Mouse (Mus musculus): Measurements from ENCODE around the gene Prkar2a.
A peak's percentile ranks its signal among the peaks of the same experiment; 100 is the strongest.

Prkar2a gene

DNA sequence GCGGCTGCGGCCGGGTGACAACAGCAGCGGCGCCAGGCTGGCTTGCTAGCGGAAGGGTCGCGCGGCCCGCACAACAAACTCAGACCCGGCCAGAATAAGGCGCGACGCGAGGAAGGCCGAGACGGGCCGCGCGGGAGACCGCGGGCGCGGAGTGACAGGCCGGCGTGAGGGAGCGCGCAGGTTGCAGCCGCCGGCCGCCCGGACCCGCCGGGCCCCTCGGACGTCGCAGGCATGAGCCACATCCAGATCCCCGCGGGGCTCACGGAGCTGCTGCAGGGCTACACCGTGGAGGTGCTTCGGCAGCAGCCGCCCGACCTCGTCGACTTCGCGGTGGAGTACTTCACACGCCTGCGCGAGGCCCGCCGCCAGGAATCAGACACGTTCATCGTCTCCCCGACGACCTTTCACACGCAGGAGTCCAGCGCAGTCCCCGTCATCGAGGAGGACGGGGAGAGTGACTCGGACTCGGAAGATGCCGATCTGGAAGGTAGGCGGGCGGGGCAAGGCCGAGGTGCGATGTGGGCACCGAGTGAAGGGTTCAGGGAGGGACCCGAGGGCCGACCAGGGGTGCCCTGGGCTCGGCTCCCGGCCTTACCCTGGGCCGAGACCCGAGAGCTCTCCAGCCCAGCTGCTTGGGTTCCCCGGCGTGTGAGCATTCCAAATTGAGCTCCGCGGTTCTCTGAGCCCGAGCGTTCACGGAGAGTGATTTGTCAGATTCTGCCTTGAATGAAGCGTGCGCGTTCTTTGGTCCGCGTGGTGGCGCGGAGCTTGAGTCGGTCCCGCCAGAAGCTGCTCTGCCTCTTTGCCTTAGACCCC lies 3.3 kb downstream of the Prkar2a start:
- DNase-seq, result peak; percentile 64

DNA sequence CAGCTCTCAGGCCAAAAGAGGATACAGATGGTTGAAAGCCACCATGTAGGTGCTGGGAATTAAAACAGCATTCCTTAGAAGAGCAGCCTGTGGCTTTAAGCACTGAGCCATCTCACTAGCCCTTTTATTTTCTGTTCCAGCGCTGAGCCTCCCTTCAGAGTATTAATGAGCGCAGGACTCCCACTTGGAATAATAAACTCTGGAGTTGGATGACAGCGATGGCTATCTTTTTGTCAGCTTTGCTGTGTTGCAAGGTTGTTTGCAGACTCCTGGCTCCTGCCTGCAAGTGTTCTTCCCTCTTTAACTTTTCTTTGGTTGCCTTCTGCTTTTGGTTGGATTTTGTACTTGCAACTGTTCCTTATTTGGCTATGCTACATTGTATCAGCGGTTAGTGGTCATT lies 4.8 kb downstream of the Prkar2a start:
- DNase-seq, result no peak

DNA sequence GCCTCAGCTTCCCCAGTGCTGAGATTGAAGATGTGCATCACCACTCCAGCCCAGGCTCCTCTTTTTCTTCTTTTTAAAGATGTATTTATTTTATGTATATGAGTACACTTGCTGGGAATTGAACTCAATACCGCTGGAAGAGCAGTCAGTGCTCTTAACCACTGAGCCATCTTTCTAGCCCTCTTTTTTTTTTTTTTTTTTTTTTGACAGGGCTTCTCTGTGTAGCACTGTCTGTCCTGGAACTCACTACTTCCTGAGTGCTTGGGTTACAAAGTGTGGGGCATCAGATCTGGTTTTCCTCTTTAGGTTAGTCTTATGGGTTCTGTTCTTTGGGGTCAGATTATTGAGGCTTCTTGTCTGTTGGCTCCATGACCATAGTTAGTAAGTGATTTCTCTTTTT lies 5.4 kb downstream of the Prkar2a start:
- no peak for DNase-seq

DNA sequence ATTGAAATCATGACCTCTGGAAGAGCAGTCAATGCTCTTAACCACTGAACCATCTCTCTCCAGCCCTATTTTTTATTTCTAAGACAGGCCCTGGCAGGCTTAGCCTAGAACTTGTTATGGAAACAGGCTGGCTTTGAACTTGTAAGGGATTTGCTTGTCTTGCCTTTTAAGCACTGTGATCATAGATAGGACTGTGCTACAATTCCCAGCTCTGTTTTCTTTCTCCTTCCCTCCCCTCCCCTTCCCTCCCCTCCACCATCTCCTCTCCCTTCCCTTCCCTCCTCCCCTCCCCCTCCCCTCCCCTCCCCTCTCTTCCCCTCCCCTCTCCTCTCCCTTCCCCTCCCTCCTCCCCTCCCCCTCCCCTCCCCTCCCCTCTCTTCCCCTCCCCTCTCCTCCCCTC lies 13.4 kb downstream of the Prkar2a start:
- no peak for DNase-seq

DNA sequence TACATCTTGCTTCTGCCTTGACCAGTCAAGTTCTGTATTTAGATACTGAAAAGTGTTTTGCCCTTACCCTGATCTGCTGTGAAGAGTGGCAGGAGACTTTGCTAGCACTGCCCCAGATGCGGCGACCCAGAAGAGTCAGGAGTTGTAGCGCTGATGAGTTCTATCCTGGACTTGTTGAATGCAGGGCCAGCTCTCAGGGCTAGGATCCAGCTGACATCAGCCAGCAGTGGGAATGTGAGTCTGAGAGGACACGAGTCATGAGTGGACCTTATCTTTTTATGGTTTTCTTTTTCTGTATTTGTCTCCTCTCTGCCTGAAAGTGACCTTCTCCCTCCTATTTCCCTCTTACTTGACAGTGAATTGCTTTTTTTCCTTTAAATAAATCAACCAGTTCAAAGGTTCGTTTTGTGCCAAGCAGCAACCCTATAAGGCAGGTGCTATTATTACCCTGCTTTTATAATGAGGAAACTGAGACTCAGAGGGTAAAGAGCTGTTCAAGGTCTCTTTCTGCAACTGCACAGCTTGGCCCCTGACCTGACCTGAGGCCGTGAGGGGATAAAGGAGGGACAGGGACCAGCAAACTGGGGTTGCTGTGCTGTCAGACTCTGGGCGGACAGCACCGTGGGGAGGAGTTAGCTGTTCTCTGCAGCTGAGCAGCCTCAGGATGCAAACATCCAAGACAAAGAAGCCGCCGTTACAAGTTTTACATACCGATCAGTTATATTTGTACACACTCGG lies 14.4 kb downstream of the Prkar2a start:
- DNase-seq, result no peak

DNA sequence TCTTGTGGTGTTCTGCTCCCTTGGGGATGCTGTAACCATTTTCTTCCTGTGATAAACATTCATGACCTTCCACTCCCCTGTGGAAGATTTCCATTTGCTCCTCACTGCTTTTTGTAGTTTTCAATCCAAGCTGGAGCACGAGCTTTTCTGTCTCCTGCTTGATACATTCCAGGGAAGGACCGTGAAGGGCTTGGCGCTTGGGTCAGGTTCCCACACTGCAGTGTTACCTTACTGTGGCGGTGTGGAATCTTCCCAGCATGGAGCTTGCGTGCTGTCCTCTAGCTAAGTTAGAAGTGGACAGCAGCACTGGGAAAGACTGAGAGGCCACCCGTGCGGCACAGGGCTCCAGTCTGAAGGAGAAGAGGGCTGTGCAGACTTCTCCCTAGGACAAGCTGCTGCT lies 15.5 kb downstream of the Prkar2a start:
- DNase-seq, result no peak

DNA sequence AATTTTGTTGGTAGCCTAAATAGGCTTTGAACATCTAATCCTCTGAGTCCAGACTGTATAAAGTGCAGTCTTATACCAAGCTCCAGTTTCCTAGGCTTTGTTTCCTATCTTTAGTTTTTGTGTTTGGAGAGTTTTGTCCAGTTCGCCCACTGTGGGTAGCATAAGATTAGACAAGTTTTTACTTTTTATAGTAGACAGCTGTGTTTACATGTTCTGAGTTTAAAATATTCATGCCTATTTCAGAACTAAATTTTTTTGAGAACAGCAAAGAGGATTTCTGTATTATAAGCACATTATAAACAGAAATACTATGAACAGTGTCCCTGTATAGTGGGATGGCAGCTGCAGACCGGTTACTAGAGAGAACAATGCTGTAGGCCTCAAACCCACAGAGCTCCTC lies 18.1 kb downstream of the Prkar2a start:
- DNase-seq, result no peak

DNA sequence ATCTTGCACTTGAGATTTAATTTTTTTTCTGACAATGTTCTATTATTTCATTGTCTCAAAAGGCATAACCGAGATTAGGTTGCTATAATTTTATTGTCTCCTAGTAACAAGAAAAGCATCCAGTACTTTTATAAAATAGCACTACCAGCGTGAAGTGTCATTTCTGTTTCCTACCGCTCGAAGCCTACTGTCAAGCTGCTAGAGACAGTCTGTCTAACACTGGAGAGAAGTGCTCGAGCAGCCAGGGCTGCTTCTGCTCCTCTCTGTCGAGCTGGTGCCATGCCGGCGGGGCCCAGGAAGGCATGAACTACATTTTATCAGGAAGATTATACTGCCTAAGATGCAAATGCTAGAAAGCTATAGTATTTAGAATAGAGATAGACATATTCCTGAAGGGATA lies 19.7 kb downstream of the Prkar2a start:
- DNase-seq, result no peak

DNA sequence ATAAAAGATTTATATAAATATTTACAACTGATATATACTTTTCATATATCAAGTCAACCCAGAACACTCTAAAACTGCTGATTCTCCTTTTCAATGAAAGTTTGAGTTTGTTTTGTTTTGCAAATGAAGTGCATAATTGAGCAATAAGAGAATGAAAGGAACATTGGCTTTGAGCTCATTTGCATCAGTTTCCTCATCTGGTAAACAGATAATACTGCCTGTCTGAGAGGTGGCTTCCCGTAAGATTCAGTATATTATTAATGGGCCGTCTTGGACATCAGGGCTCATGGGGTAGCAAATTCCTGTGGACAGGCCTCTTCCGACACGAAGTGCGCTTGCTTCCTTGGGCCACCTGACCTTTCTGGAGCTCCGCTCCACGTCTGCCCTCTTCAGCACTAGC lies 21.7 kb downstream of the Prkar2a start:
- DNase-seq, result no peak

DNA sequence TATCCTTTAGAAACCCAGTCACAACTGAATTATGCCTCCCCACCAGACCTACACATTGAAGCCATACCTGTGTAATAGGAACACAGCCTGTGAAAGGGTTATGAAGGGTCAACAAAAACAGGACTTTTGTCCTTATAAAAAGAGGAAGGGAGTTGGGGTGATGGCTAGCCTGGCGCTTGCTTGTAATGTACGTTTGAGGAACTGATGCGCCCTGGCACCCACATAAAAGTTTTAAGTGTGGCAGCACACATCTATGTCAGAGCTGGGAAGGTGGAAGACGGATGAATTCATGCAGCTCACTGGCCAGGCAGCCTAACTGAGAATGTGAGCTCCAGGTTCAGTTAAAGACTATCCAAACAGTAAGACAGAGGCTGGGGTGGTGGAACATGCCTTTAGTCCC lies 27.1 kb downstream of the Prkar2a start:
- DNase-seq, result no peak

DNA sequence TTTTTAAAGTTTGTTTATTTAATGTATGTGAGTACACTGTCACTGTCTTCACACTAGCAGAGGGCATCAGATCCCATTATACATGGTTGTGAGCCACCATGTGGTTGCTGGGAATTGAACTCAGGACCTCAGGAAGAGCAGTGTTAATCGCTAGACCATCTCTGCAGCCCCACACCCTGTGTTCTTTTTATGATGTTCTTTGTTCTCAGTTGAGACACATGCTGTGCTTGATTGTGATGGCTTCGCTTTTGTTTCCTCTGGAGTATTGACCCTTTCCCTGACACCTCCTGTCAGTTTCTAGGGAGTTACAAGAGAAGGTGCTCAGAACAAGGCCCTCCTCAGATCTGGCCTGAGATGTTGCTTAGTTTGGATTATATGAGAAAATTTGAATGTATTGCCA lies 34.6 kb downstream of the Prkar2a start:
- no peak for DNase-seq

DNA sequence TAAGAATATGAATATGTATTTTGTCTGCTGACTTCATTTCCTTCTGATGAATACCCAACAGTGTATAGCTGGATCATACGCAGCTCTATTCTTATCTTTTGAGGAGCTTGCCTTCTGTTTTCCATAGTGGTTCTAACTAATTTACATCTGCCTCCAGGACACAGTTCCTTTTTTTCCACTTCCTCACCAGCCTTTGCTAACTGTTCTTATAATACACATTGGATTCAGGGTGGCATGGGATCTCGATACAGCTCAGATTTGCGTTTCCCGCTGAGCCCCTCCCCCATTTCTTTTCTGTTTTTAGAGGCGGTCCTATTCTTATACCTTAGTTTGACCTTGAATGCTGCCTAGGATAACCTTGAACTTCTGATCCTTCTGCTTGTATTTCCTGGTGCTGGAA lies 37.0 kb downstream of the Prkar2a start:
- DNase-seq, result no peak

DNA sequence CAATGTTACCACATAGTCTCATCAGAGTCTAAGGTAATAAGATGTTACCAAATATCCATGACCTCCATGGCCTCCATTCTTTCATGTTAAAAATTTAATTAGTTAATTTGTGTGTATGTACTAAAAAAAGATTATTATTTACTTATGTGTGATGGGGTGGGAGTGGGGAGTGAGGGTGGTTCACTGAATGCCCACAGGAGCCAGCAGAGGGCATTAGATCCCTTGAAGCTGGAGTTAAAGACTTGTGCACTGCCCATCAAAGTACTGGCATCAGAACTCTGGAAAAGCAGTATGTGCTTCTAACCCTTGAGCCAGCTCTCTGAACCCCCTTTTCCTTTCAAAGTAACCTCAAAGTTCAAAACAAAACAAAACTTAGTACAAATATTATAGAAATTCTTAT lies 39.9 kb downstream of the Prkar2a start:
- no peak for DNase-seq

DNA sequence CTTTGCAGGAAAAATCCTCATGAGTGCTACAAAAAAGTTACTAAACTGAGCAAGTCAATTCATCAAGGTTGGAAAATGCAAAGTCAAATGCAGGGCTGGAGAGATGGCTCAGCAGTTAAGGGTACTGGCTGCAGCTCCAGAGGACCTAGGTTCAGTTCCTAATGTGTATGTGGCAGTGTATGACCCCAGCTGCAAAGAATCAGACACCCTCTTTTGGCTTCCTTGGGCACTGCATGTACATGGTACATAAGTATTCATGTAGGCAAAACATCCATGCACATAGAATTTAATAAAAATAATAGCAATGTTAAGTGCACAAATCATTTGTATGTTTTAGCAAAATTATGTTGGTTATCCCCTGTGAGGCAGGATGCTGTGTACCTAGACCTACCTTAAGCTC lies 43.3 kb downstream of the Prkar2a start:
- DNase-seq, result no peak

DNA sequence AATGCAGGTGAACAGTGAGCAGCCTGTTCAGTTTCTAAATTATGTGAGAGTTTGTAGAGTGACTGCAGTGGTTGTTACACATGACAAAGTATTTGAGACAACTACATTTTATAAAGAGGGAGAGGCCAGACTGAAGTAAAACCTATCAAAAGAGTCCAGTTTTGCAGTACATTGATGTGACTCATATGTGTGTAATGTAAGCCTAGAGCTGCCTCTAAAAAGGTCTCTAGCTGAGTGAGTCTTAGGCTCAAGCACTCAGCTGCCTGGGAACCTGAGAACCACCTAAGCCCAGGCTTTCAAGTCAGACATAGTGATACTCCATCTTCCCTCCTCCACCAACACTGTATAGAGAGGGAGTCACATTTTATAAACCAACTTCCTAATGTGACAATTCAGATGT lies 45.5 kb downstream of the Prkar2a start:
- DNase-seq, result no peak

DNA sequence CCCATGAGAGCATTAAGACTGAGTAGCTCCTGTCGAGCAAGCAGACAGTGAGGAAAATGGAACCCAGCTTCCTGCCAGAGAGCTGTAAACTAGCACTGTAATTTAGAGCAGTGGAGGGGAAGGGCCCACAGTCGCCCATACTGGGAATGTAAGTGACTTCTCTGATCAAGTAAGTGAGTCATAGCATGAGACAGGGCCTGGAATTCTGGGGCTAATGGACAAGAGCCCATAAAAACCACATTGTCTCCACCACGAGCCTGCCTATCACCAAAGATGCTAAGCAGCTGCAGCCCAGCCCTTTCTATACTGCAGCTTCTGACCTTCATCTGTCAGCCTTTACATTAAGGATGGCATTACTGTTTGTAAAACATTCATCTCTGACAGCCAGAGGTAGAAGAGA lies 50.1 kb downstream of the Prkar2a start:
- DNase-seq, result no peak

DNA sequence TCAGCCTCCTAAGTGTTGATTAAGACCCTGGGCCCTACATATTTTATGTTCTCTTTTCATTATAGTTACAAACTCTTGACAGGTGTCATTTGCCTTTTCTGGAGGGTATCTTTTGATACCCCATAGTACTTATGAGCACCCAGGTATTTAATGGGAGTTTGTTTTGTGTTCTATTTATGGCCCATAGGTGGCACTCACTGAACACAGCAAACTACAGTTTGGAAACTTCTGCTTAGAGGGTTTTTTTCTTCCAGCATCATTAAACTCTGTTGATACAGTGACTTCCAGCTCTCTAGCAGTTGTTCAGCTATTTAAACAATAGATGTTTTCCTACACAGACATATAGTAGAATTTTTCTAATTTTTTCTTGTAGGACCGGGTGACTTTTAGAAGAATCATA lies 50.9 kb downstream of the Prkar2a start:
- DNase-seq, result no peak

DNA sequence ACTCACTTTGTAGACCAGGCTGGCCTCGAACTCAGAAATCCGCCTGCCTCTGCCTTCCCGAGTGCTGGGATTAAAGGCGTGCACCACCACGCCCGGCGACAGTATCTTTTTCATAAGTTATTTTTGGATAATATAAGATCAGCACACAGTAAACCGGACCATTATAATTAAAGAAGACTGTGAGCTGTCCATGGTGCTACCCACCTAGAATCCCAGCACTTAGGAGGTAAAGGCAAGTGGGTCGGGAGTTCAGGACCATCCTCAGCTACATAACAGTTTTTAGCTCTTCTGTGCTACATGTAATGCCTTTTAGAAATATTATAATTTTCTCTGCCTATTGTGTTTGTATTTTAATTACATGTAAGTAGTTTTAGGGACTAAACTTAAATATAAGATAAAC lies 52.9 kb downstream of the Prkar2a start:
- no peak for DNase-seq

DNA sequence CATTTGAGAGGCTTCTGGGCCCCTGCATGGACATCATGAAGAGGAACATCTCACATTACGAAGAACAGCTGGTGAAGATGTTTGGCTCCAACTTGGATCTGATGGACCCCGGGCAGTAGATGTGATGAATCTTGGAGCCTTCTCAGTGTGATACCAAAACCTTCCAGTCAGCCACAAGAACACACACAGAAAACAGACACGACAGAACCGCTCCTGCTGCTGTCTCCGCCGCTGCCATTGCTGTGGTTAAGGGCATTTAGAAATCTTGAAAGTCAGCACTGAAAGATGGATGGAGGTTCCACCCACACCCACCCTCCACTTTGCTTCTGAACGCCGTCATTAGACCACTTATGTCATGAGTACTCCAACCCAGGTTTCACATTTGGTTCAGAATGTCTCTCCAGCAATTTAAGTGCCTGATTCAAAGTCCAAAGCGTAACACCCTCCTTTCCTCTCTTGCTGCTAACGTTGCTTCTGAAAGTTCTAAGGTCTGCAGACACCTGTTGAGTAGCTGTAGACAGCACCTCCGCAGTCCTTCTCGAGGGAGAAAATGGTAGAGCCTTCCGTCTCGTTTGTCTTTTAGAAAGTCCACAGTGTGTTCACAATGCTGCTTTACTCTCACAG lies 57.9 kb downstream of the Prkar2a start:
- no peak for DNase-seq

DNA sequence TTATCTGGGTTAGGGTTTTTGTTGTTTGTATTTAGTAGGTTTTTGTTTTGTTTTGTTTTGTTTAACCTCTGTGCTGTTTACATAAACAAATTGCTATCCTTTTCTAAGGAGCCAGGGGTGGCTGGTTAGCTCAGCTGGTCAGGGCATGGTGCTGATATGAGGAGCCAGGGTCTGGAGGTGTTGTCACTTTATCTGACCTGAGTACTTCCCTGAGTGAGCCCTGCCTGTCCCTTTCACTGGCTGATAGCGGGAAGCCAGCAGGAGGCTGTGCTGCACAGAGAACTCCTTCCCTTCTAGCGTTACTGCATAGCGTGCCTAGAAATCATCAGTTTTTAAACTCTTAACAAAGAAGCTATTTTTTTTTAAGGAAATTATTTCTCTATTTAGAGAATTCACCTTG lies 58.6 kb downstream of the Prkar2a start:
- no peak for DNase-seq

DNA sequence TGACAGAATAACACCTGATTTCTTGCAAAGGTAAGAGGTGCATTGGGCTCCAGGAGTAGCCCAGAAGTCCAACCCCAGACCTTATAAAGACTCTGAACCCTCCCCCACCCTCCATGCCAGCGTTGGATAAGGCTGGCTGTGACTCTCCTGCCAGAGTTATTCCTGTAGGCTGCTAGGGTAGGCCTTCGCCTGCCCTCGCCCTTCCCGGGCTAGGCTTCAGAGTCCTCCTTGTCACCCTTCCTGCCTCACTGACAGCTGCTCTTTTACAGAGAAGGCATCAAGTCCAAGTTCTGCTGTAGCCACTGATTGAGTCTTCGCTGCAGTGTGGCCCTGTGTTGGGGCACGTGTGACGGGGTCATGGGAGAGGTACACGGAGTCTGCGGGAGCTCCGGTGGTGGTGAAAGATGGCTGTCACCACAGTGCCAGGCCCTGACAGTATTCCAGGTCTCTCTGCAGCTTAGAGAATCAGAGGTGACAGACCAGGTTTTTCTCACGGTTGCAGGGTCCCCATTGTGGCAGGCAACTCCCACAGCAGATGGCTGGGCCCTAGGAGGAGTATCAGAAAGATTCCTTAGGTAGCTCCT lies 59.6 kb downstream of the Prkar2a start:
- no peak for DNase-seq

DNA sequence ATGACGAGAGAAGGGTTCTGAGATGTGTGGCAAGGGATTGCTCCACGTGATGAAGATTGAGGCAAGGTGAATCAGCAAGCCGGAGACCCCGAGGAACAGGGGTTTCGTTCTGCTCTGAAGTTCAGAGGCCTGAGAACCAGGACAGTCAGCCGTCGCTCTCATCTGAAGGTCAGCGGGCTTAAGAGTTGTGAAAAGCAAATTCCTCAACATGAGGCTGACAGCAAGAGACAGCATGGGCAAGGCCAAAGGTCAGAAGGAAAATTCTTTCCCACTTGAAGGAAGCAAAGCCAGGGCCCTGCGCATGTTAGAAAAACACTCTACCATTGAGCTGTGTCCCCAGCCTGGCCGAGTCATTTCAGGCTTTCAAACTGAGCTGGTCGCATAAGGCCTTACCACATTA lies 61.5 kb downstream of the Prkar2a start:
- no peak for DNase-seq

DNA sequence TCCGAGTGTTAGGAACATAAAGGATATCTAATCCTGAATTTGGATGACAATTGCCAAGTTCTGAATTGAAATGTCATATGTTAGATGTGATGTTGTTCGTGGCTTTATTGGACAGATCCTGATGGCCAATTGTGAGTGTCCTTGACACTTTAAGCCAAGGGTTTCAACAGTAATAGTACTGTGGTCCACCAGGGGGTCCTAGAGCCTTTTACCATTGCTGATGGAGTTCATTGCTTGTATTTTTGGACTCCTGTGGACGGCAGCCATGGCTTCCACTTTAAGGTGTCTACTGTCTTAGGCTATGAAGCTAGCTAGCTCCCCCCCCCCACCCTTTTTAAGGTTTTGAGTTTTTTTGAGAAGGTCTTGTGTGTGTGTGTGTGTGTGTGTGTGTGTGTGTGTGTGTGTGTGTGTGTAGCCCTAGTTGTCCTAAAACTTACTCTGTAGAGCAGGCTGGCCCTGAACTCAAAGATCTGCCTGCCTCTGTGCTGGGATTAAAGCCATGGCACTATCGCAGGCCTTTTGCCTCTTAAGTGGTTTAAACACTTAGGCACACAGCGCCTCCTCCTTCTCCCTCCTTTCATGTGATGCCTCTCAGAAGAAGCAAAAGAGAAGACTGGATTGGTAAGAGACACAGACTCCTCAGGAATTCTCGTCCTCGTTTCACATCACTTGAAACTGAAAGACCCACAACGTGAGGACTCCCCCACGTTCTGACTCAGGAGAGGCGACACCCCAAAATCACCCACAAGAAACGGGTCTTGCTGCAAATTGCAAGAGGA lies 63.2 kb downstream of the Prkar2a start:
- no peak for DNase-seq
